In genomic region chr11:55204159-55204596, GRCm38 (mm10) we compare ENCODE assay signal across 8 mouse cellular contexts. TPM values are rescaled to one million over a fixed set of nuclear protein-coding genes. Genes with fewer than 3 reads are reported as not detected.
DNase-seq lines count a peak whose midpoint lies in the region; ATAC-seq lines count a peak whose summit lies in the region.

Gene Slc36a1 (plus strand): TSS chr11:55204350.

- no peaks in the 10 kb centered on the region for H3K36me3 ChIP-seq in hindbrain, embryonic 16.5 days (ENCODE audit: control insufficient read depth, insufficient read depth, low read length)
- H3K36me3 ChIP-seq in macrophage (ENCODE audit: inconsistent target) = no peaks in the 10 kb centered on the region

- peak within 1 kb of the TSS; percentile 94 for H3K9ac ChIP-seq in hindbrain, embryonic 16.5 days (ENCODE audit: low read depth, low read length)

- ATAC-seq in hindbrain, embryonic 16.5 days = peak; percentile 94

- DNase-seq in R1 (ENCODE audit: low read depth, low spot score) = peak; percentile 94
- DNase-seq in cerebellum, postnatal 25 days = peak; percentile 98 to 99
- DNase-seq in frontal cortex, postnatal 36 days (ENCODE audit: low spot score in 2 of 2) = peak; percentile 94 to 96
- DNase-seq in left cerebral cortex, adult 18-20 months (ENCODE audit: low spot score in 2 of 2) = peak; percentile 97 to 100
- DNase-seq in right cerebral cortex, adult 18-20 months = peak; percentile 95
- peak; percentile 97 for DNase-seq in urinary bladder, postnatal 10 days (ENCODE audit: low spot score)

- WGBS in hindbrain, embryonic 16.5 days = under 1% methylated on average over 27 of the region's 31 CpGs
- under 1% methylated on average over 31 of the region's 31 CpGs for WGBS in macrophage (ENCODE audit: missing documents)

- peak within 1 kb of the TSS; percentile 70 for H3K4me2 ChIP-seq in hindbrain, embryonic 16.5 days (ENCODE audit: low read length)

- no peaks in the 10 kb centered on the region for H3K27me3 ChIP-seq in hindbrain, embryonic 16.5 days (replicated peaks; ENCODE audit: control insufficient read depth, insufficient read depth, low read length)

- peak within 1 kb of the TSS; percentile 66; the same call in 1 of the 2 replicates for H3K27ac ChIP-seq in hindbrain, embryonic 16.5 days (ENCODE audit: low read depth, low read length)
- peak within 1 kb of the TSS; percentile 75 for H3K27ac ChIP-seq in macrophage

- peaks cover 42% of the 10 kb centered on the region for H3K79me2 ChIP-seq in macrophage (ENCODE audit: inconsistent target)

- H3K4me1 ChIP-seq in hindbrain, embryonic 16.5 days (ENCODE audit: control insufficient read depth, insufficient read depth, low read depth, low read length) = peaks cover 13% of the 10 kb centered on the region

- peak within 1 kb of the TSS; percentile 95 for H3K4me3 ChIP-seq in hindbrain, embryonic 16.5 days (ENCODE audit: low read length)
- peak within 1 kb of the TSS; percentile 99 for H3K4me3 ChIP-seq in macrophage (ENCODE audit: inconsistent target)

- H3K9me3 ChIP-seq in hindbrain, embryonic 16.5 days (ENCODE audit: control insufficient read depth, low read length) = no peaks in the 10 kb centered on the region

RNA-seq across cellular contexts. Expression of gene Slc36a1, which starts in this region (rescaled TPM):
- 4.4 and 4.6 TPM in 2 replicates for polyA plus RNA-seq in hindbrain, embryonic 16.5 days (2015; fragmentation: Nextera tagmentation; extraction: Ambion mirVana)
- total RNA-seq in left cerebral cortex, adult 18-20 months (2021) = 10 to 100 TPM; 75.5 to 82.1 TPM
- 100 to 1,000 TPM in 6 of 26 experiments, 10 to 100 TPM in 20; 22.2 to 165 (median 63.4) TPM for total RNA-seq in macrophage (2018; cell fraction: chromatin; rRNA removed)
- total RNA-seq in macrophage (2018; cell fraction: cytosol; rRNA removed) = 10 to 100 TPM; 30.7 to 69.5 (median 50.9) TPM
- total RNA-seq in macrophage (2018; cell fraction: nucleus; rRNA removed) = 100 to 1,000 TPM in 7 of 26 experiments, 10 to 100 TPM in 19; 30.2 to 153 (median 77.3) TPM
- polyA plus RNA-seq in macrophage (2018) = 21.5 to 45.5 TPM (median 25.9 TPM) in 3 replicates

Comparison
In these comparisons a context has a peak if more than half of its experiments do, and no peak if none do; other contexts are left out.
1. Peak in every context shown above with its lines: DNase-seq, ATAC-seq, H3K4me3 ChIP-seq and H3K27ac ChIP-seq.